Mouse (Mus musculus) limb, embryonic 10.5 days (tissue): ENCODE measurements at regions not wholly inside any gene's neighbourhood (a gene's known extent, or its start where the extent isn't known, plus 50 kb on each side); places are given as distances from the start of the nearest gene placed in this dataset.

ENCODE experiments used
- DNase-seq: peaks from one replicate; pipeline ENCODE4 v3.0.0-alpha.2; 2017; ENCODE audit warnings: low spot score
- H3K27ac ChIP-seq: fragments of 300-500 bp; sonication (generic); 2 replicates; pipeline ENCODE4 v1.5.1; 2016; ENCODE audit warnings: mild to moderate bottlenecking
- H3K27me3 ChIP-seq: fragments of 300-500 bp; sonication (generic); 2 replicates; pipeline ENCODE4 v1.6.1; 2016; ENCODE audit warnings: low read depth, mild to moderate bottlenecking; ENCODE audit not compliant: poor library complexity, severe bottlenecking
- H3K36me3 ChIP-seq: fragments of 300-500 bp; sonication (generic); 2 replicates; pipeline ENCODE4 v1.6.1; 2016; ENCODE audit warnings: mild to moderate bottlenecking, moderate library complexity
- H3K4me1 ChIP-seq: fragments of 300-500 bp; sonication (generic); 2 replicates; pipeline ENCODE4 v1.6.1; 2016
- H3K4me3 ChIP-seq: fragments of 300-500 bp; sonication (generic); 2 replicates; pipeline ENCODE4 v1.5.1; 2016; ENCODE audit warnings: mild to moderate bottlenecking, moderate library complexity
- H3K9me3 ChIP-seq: fragments of 300-500 bp; sonication (generic); replicated peaks from 2 replicates; pipeline ENCODE4 v1.6.1; 2016; ENCODE audit warnings: mild to moderate bottlenecking
- WGBS: fragments of 180-500 bp; shearing (Covaris S2); methylation state at CpG from one replicate; pipeline ENCODE4 v1.1.7; 2016; 5-methylcytosine and 5-hydroxymethylcytosine counted together

DNA sequence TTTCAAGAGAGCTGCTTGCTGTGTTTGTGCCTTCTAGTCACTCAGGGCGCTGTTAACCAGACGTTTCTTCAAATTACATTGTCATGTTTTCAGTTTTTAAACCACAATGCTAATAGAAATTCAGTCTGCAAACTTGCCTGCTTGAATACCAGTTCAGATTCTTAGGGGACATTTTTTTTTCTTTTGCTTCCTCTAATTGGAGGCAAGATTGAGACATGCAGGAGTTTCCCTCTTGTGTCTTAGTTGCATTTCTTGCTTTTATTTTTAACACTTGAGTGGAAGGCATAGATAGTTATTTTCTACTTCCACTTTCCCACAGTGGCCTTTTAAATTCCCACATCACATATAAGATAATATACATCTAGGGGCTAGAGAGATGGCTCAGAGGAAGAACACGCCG lies 246.8 kb downstream of the Grpr start:
- peaks cover 92% of the 10 kb centered on the region for H3K27me3 ChIP-seq
- no peak overlapping the region for H3K4me3 ChIP-seq
- 84% methylated on average over 4 of the region's 4 CpGs for WGBS

GRCm38 (mm10) chrX:163301045-163301444 lies 248.4 kb downstream of the Grpr start:
- no peak overlapping the region for H3K4me3 ChIP-seq
- no peak overlapping the region for H3K27ac ChIP-seq
- peaks cover 5% of the 10 kb centered on the region; the same call in 1 of the 2 replicates for H3K4me1 ChIP-seq
- no peak for DNase-seq
- WGBS, result 82% methylated on average over 6 of the region's 6 CpGs
- no peaks in the 10 kb centered on the region for H3K9me3 ChIP-seq
- H3K27me3 ChIP-seq, result peaks cover 90% of the 10 kb centered on the region
- H3K36me3 ChIP-seq, result no peaks in the 10 kb centered on the region

More for the DNA sequence above, 246.8 kb downstream of the Grpr start:
- no peak for DNase-seq
- no peak overlapping the region for H3K27ac ChIP-seq
- no peaks in the 10 kb centered on the region for H3K4me1 ChIP-seq
- no peaks in the 10 kb centered on the region for H3K9me3 ChIP-seq
- H3K36me3 ChIP-seq, result no peaks in the 10 kb centered on the region

GRCm38 (mm10) chrX:163296956-163297628 lies 252.4 kb downstream of the Grpr start:
- 31% methylated on average over 8 of the region's 8 CpGs for WGBS
- DNase-seq, result no peak
- Histone ChIP-seq H3K4me3 (no peak overlapping the region), H3K9me3 (no peaks in the 10 kb centered on the region), H3K27ac (no peak overlapping the region), H3K4me1 (peaks cover 5% of the 10 kb centered on the region; the same call in 1 of the 2 replicates), H3K36me3 (no peaks in the 10 kb centered on the region), H3K27me3 (peaks cover 93% of the 10 kb centered on the region)

- H3K9me3 ChIP-seq, result no peaks in the 10 kb centered on the region
- H3K4me1 ChIP-seq, result no peaks in the 10 kb centered on the region
- H3K27me3 ChIP-seq, result peaks cover 64% of the 10 kb centered on the region
- no peak overlapping the region for H3K4me3 ChIP-seq
- WGBS, result 96% methylated on average over 2 of the region's 2 CpGs
- no peak overlapping the region for H3K27ac ChIP-seq
- DNase-seq, result no peak
- H3K36me3 ChIP-seq, result no peaks in the 10 kb centered on the region
Measured at GRCm38 (mm10) chrX:163261248-163261647, 288.2 kb downstream of the Grpr start.

- WGBS, result 52% methylated on average over 2 of the region's 2 CpGs
- Histone ChIP-seq H3K4me3 (no peak overlapping the region), H3K27ac (no peak overlapping the region), H3K4me1 (no peaks in the 10 kb centered on the region), H3K9me3 (no peaks in the 10 kb centered on the region), H3K27me3 (peaks cover 76% of the 10 kb centered on the region), H3K36me3 (no peaks in the 10 kb centered on the region)
- DNase-seq, result no peak
Measured at GRCm38 (mm10) chrX:163253048-163253447, 288.6 kb upstream of the S100g start.

DNA sequence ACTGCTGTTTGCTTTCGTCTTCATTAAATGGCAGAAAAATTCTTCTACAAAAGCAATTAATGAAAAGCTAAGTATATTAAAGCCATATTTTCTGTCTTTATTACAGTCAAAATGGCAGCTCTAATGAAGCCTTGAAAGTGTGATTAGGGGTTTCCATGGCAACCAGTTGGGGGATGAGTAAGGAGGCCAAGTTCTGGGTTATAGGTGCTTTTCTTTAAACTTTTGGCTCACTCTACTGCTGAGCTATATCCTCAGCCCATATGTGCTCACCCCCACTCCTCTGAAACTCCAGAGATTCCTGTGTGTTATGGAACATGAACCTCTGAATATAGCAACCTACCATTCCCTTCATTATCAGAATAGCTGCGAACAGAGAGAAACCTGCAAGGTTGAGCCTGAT lies 240.9 kb upstream of the S100g start:
- peaks cover 91% of the 10 kb centered on the region for H3K27me3 ChIP-seq
- 94% methylated on average over 2 of the region's 2 CpGs for WGBS

GRCm38 (mm10) chrX:163203446-163203845 lies 239.0 kb upstream of the S100g start:
- no peaks in the 10 kb centered on the region for H3K4me1 ChIP-seq
- DNase-seq, result no peak
- H3K36me3 ChIP-seq, result no peaks in the 10 kb centered on the region

More for the DNA sequence above, 240.9 kb upstream of the S100g start:
- Histone ChIP-seq H3K9me3 (no peaks in the 10 kb centered on the region), H3K4me1 (no peaks in the 10 kb centered on the region), H3K36me3 (no peaks in the 10 kb centered on the region), H3K4me3 (no peak overlapping the region), H3K27ac (no peak overlapping the region)
- no peak for DNase-seq

GRCm38 (mm10) chrX:163181588-163181987 lies 217.2 kb upstream of the S100g start:
- Histone ChIP-seq H3K27ac (no peak overlapping the region), H3K4me3 (no peak overlapping the region), H3K9me3 (no peaks in the 10 kb centered on the region), H3K27me3 (peaks cover 43% of the 10 kb centered on the region), H3K36me3 (no peaks in the 10 kb centered on the region), H3K4me1 (no peaks in the 10 kb centered on the region)
- WGBS, result 95% methylated on average over 3 of the region's 3 CpGs
- DNase-seq, result no peak

More at GRCm38 (mm10) chrX:163203446-163203845, 239.0 kb upstream of the S100g start:
- 100% methylated on average over 1 of the region's 1 CpGs for WGBS
- H3K27me3 ChIP-seq, result peaks cover 85% of the 10 kb centered on the region
- no peaks in the 10 kb centered on the region for H3K9me3 ChIP-seq
- no peak overlapping the region for H3K4me3 ChIP-seq
- H3K27ac ChIP-seq, result no peak overlapping the region

- peaks cover 76% of the 10 kb centered on the region for H3K27me3 ChIP-seq
- WGBS, result 87% methylated on average over 2 of the region's 2 CpGs
- no peak overlapping the region for H3K4me3 ChIP-seq
- H3K4me1 ChIP-seq, result no peaks in the 10 kb centered on the region
- DNase-seq, result no peak
- no peaks in the 10 kb centered on the region for H3K9me3 ChIP-seq
- H3K36me3 ChIP-seq, result no peaks in the 10 kb centered on the region
- H3K27ac ChIP-seq, result no peak overlapping the region
Measured at GRCm38 (mm10) chrX:163164810-163165209, 200.4 kb upstream of the S100g start.

- WGBS, result 76% methylated on average over 5 of the region's 5 CpGs
- peaks cover 92% of the 10 kb centered on the region for H3K27me3 ChIP-seq
Measured at GRCm38 (mm10) chrX:163155251-163155650, 190.9 kb upstream of the S100g start.

GRCm38 (mm10) chrX:163151970-163152369 lies 187.6 kb upstream of the S100g start:
- H3K27me3 ChIP-seq, result peaks cover 59% of the 10 kb centered on the region
- H3K4me3 ChIP-seq, result no peak overlapping the region
- no peak for DNase-seq
- H3K36me3 ChIP-seq, result no peaks in the 10 kb centered on the region
- no peaks in the 10 kb centered on the region for H3K4me1 ChIP-seq
- WGBS, result 81% methylated on average over 2 of the region's 2 CpGs
- no peaks in the 10 kb centered on the region for H3K9me3 ChIP-seq
- no peak overlapping the region for H3K27ac ChIP-seq

More at GRCm38 (mm10) chrX:163155251-163155650, 190.9 kb upstream of the S100g start:
- Histone ChIP-seq H3K4me3 (no peak overlapping the region), H3K36me3 (no peaks in the 10 kb centered on the region), H3K27ac (no peak overlapping the region), H3K9me3 (no peaks in the 10 kb centered on the region), H3K4me1 (no peaks in the 10 kb centered on the region)
- DNase-seq, result no peak

DNA sequence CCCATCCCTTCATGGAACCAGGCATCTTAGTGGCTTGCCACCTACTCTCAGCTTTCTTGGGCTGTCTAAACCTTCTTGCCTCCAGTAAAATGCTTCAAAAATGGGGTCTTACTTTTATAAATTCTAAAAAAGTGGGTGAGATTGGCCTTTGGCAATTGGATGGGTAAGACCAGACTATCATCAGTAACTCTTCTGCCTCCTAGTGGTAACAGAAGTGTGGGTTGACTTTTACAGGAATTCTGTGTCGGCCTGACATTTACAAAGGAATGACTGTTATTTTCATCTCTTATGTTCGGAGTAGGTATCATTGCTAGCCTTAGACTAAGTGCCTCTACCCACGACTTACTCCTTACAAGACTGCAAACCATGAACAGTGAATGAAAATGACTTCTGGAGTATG lies 180.1 kb upstream of the S100g start:
- H3K4me3 ChIP-seq, result no peak overlapping the region
- WGBS, result 68% methylated on average over 3 of the region's 3 CpGs
- no peaks in the 10 kb centered on the region for H3K4me1 ChIP-seq
- DNase-seq, result no peak
- no peak overlapping the region for H3K27ac ChIP-seq
- no peaks in the 10 kb centered on the region for H3K36me3 ChIP-seq
- H3K9me3 ChIP-seq, result no peaks in the 10 kb centered on the region
- peaks cover 60% of the 10 kb centered on the region for H3K27me3 ChIP-seq

- Histone ChIP-seq H3K4me1 (no peaks in the 10 kb centered on the region), H3K36me3 (no peaks in the 10 kb centered on the region)
Measured at GRCm38 (mm10) chrX:163139475-163139874, 175.1 kb upstream of the S100g start.

GRCm38 (mm10) chrX:163128626-163129025 lies 164.2 kb upstream of the S100g start:
- Histone ChIP-seq H3K9me3 (no peaks in the 10 kb centered on the region), H3K27me3 (peaks cover 87% of the 10 kb centered on the region), H3K36me3 (no peaks in the 10 kb centered on the region), H3K4me1 (no peaks in the 10 kb centered on the region), H3K27ac (no peak overlapping the region), H3K4me3 (no peak overlapping the region)
- WGBS, result 88% methylated on average over 1 of the region's 1 CpGs
- DNase-seq, result no peak

More at GRCm38 (mm10) chrX:163139475-163139874, 175.1 kb upstream of the S100g start:
- Histone ChIP-seq H3K4me3 (no peak overlapping the region), H3K27me3 (peaks cover 86% of the 10 kb centered on the region), H3K9me3 (no peaks in the 10 kb centered on the region), H3K27ac (no peak overlapping the region)
- DNase-seq, result no peak
- WGBS, result 65% methylated on average over 1 of the region's 1 CpGs
